ENCODE assay signal across 8 mouse cellular contexts in the genomic region with DNA sequence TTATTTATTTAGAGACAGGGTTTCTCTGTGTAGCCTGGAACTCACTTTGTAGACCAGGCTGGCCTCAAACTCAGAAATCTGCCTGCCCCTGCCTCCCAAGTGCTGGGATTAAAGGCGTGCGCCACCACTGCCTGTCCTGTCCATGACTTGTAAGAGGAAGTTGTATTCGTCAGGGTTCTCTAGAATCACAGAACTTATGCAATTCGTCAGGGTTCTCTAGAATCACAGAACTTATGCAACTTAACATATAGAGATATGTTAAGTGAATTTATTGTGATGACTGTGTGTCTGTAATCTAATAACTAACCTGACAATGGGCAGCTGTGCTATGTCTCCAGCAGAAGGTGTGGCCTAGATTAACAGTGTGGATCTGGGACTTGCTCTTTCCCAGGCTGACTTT. TPM values are rescaled to one million over a fixed set of nuclear protein-coding genes. Genes with fewer than 3 reads are reported as not detected.
DNase-seq lines count a peak whose midpoint lies in the region; ATAC-seq and TF ChIP-seq lines count a peak whose summit lies in the region.
"Not testable (repeated sequence)": the region's sequence is repeated elsewhere in the genome, so short reads cannot be mapped to it uniquely, and the experiment has no call there.

Gene Foxj3 (plus strand): TSS at position 390 of the 400 bp plus-strand sequence.

- H3K4me2 ChIP-seq in forebrain, postnatal 0 days (ENCODE audit: low read depth); heart, embryonic 13.5 days; hindbrain, postnatal 0 days (ENCODE audit: low read depth, low read length); lung, embryonic 15.5 days; neural tube, embryonic 12.5 days (replicated peaks): not testable (repeated sequence)

- not testable (repeated sequence) for H3K9me3 ChIP-seq in ES-Bruce4 (replicated peaks; ENCODE audit: control insufficient read depth, insufficient read depth, low read length, poor library complexity, severe bottlenecking); forebrain, postnatal 0 days (ENCODE audit: low read length); heart, embryonic 13.5 days; hindbrain, postnatal 0 days (ENCODE audit: low read length); lung, embryonic 15.5 days; neural tube, embryonic 12.5 days

- H3K27me3 ChIP-seq in ES-Bruce4 (ENCODE audit: control insufficient read depth, insufficient read depth, low read length, poor library complexity, severe bottlenecking); forebrain, postnatal 0 days (ENCODE audit: insufficient read depth, low read length); heart, embryonic 13.5 days (replicated peaks); hindbrain, postnatal 0 days (ENCODE audit: insufficient read depth, low read length); lung, embryonic 15.5 days; neural tube, embryonic 12.5 days (replicated peaks): not testable (repeated sequence)

- WGBS in forebrain, postnatal 0 days = 88% methylated on average over 4 of the region's 4 CpGs
- WGBS in heart, embryonic 13.5 days = 82% methylated on average over 4 of the region's 4 CpGs
- 94% methylated on average over 4 of the region's 4 CpGs for WGBS in hindbrain, postnatal 0 days
- 78% methylated on average over 4 of the region's 4 CpGs for WGBS in lung, embryonic 15.5 days
- 94% methylated on average over 4 of the region's 4 CpGs for WGBS in neural tube, embryonic 12.5 days

- H3K36me3 ChIP-seq in ES-Bruce4 (ENCODE audit: control insufficient read depth, insufficient read depth, low read length, poor library complexity, severe bottlenecking); forebrain, postnatal 0 days (ENCODE audit: insufficient read depth); heart, embryonic 13.5 days; hindbrain, postnatal 0 days (ENCODE audit: insufficient read depth, low read length); lung, embryonic 15.5 days; neural tube, embryonic 12.5 days: not testable (repeated sequence)

- not testable (repeated sequence) for H3K4me1 ChIP-seq in ES-Bruce4 (ENCODE audit: control insufficient read depth, insufficient read depth, low read length); forebrain, postnatal 0 days (ENCODE audit: insufficient read depth); hindbrain, postnatal 0 days (ENCODE audit: insufficient read depth, low read length)
- peaks cover 34% of the 10 kb centered on the region for H3K4me1 ChIP-seq in heart, embryonic 13.5 days
- peaks cover 19% of the 10 kb centered on the region for H3K4me1 ChIP-seq in lung, embryonic 15.5 days
- H3K4me1 ChIP-seq in neural tube, embryonic 12.5 days = peaks cover 15% of the 10 kb centered on the region; the same call in 1 of the 2 replicates

- TF ChIP-seq CTCF in ES-Bruce4 (IDR thresholded peaks at IDR 0.05; ENCODE audit: low read depth, low read length); forebrain, postnatal 0 days (IDR thresholded peaks at IDR 0.05; ENCODE audit: low read depth); hindbrain, postnatal 0 days (IDR thresholded peaks at IDR 0.05; ENCODE audit: low read depth): not testable (repeated sequence)

- TF ChIP-seq POLR2A in ES-Bruce4 (IDR thresholded peaks at IDR 0.05; ENCODE audit: insufficient read depth, low read length) = not testable (repeated sequence)

- H3K4me3 ChIP-seq in ES-Bruce4 (ENCODE audit: low read depth, low read length); forebrain, postnatal 0 days (ENCODE audit: low read depth, low read length); heart, embryonic 13.5 days; hindbrain, postnatal 0 days (ENCODE audit: low read length); lung, embryonic 15.5 days; neural tube, embryonic 12.5 days: not testable (repeated sequence)

- H3K9ac ChIP-seq in ES-Bruce4 (ENCODE audit: low read depth, poor library complexity, severe bottlenecking); forebrain, postnatal 0 days; heart, embryonic 13.5 days; hindbrain, postnatal 0 days (replicated peaks; ENCODE audit: low read length); lung, embryonic 15.5 days; neural tube, embryonic 12.5 days: not testable (repeated sequence)

- TF ChIP-seq EP300 in ES-Bruce4 (IDR thresholded peaks at IDR 0.05; ENCODE audit: insufficient read depth, low read depth, low read length) = not testable (repeated sequence)

- not testable (repeated sequence) for ATAC-seq in common myeloid progenitor, adult 5-6 weeks (replicated peaks; ENCODE audit: low read depth, poor library complexity, severe bottlenecking); forebrain, postnatal 0 days; heart, embryonic 13.5 days (ENCODE audit: extremely low read depth, insufficient number of reproducible peaks, low FRiP score, low TSS enrichment); hindbrain, postnatal 0 days; lung, embryonic 15.5 days (ENCODE audit: borderline replicate concordance, extremely low read depth, low FRiP score, low TSS enrichment); neural tube, embryonic 12.5 days (ENCODE audit: low FRiP score, low read depth)

- not testable (repeated sequence) for H3K27ac ChIP-seq in ES-Bruce4 (ENCODE audit: insufficient read depth, low read length); forebrain, postnatal 0 days (ENCODE audit: low read depth, low read length); heart, embryonic 13.5 days (replicated peaks); hindbrain, postnatal 0 days; lung, embryonic 15.5 days; neural tube, embryonic 12.5 days

- DNase-seq in forebrain, postnatal 0 days; hindbrain, postnatal 0 days (ENCODE audit: low spot score); left cerebral cortex, adult 18-20 months (ENCODE audit: low spot score in 2 of 2): not testable (repeated sequence)

RNA-seq across cellular contexts. Expression of gene Foxj3, which starts in this region (rescaled TPM):
- polyA plus RNA-seq in ES-Bruce4 (2011; ENCODE audit: insufficient read depth, insufficient read length, low read depth, missing spikeins) = 47.9 and 51.0 TPM in 2 replicates
- 24.4 and 27.5 TPM in 2 replicates for total RNA-seq in common myeloid progenitor, adult 5-6 weeks (2017)
- 38.4 and 52.7 TPM in 2 replicates for total RNA-seq in forebrain, postnatal 0 days (2014; rRNA removed)
- polyA plus RNA-seq in forebrain, postnatal 0 days (2015; fragmentation: Nextera tagmentation; extraction: Ambion mirVana) = 17.4 and 25.2 TPM in 2 replicates
- 19.1 and 19.5 TPM in 2 replicates for polyA plus RNA-seq in heart, embryonic 13.5 days (2015; fragmentation: Nextera tagmentation; extraction: Ambion mirVana)
- total RNA-seq in hindbrain, postnatal 0 days (2014; rRNA removed) = 32.4 and 32.7 TPM in 2 replicates
- polyA plus RNA-seq in hindbrain, postnatal 0 days (2015; fragmentation: Nextera tagmentation; extraction: Ambion mirVana) = 17.8 and 19.1 TPM in 2 replicates
- 10 to 100 TPM; 66.9 to 81.2 TPM for total RNA-seq in left cerebral cortex, adult 18-20 months (2021)
- polyA plus RNA-seq in lung, embryonic 15.5 days (2015; fragmentation: Nextera tagmentation; extraction: Ambion mirVana) = 21.0 and 22.0 TPM in 2 replicates
- 23.2 and 25.2 TPM in 2 replicates for polyA plus RNA-seq in neural tube, embryonic 12.5 days (2016; fragmentation: Nextera tagmentation; extraction: Ambion mirVana)
